8 mouse cellular contexts compared by ENCODE assay signal in the genomic region with DNA sequence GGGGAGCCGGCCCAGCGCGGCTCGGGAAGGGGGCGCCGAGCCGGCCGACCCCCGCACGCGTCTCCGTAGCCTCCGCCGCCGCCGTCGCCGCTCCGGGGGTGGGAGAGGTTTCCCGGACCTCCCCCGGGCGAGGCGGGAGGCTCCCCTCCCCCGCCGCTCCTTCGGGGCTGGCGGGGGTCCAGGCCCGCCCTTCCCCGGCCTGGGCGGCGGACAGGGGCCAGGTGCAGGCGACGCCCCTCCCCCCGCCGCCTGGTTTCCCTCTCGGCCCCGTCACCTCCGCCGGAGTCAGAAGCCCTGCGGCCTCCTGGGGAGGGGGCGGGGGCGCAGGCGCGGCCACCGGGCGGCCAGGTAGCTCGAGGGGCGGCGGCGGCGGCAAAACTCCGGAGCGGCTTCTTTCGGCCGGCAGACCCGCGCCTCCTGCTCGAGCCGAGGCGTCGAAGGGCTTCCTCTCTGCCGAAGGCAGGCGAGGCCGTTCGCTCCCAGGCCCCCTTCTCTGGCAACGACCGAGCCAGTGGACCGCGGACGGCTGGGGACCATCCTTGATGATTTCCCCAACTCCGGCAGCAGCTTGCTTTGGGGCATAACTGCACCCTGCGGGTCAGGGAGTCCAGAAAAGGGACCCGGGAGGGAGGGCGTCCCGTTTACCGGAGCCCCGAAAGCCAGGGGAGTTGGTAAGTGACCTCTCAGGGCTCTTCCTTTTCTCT. TPM values are rescaled to one million over a fixed set of nuclear protein-coding genes. Genes with fewer than 3 reads are reported as not detected.
A peak's percentile ranks its signal among the peaks of the same experiment; 100 is the strongest.
DNase-seq lines count a peak whose midpoint lies in the region; ATAC-seq and TF ChIP-seq lines count a peak whose summit lies in the region.

No protein-coding gene starts in this region.

- no peak for TF ChIP-seq CTCF in thymus, adult 2 months (IDR thresholded peaks at IDR 0.05; ENCODE audit: borderline replicate concordance, control insufficient read depth, extremely low read depth, insufficient read depth, low read length, poor library complexity)

- 0 out of 2 replicates have a peak, but pooled peaks cover 4% of the 10 kb centered on the region for H3K27me3 ChIP-seq in thymus, adult 2 months (ENCODE audit: control insufficient read depth, insufficient read depth, low read length)
- H3K27me3 ChIP-seq in forebrain, embryonic 13.5 days, result peaks cover 57% of the 10 kb centered on the region
- H3K27me3 ChIP-seq in lung, embryonic 16.5 days (ENCODE audit: control insufficient read depth, insufficient read depth, low read depth, low read length), result no peaks in the 10 kb centered on the region

- WGBS in thymus, adult 2 months, result 9% methylated on average over 76 of the region's 77 CpGs
- under 1% methylated on average over 36 of the region's 77 CpGs for WGBS in forebrain, embryonic 13.5 days
- WGBS in lung, embryonic 16.5 days, result under 1% methylated on average over 51 of the region's 77 CpGs

- H3K4me2 ChIP-seq in forebrain, embryonic 13.5 days, result peak overlapping the region; percentile 100
- peak overlapping the region; percentile 100 for H3K4me2 ChIP-seq in lung, embryonic 16.5 days (ENCODE audit: low read depth, low read length)

- H3K4me3 ChIP-seq in thymus, adult 2 months (ENCODE audit: control insufficient read depth, insufficient read depth, low read length), result peak overlapping the region; percentile 33
- H3K4me3 ChIP-seq in forebrain, embryonic 13.5 days, result peak overlapping the region; percentile 52
- H3K4me3 ChIP-seq in lung, embryonic 16.5 days (ENCODE audit: low read length), result peak overlapping the region; percentile 66

- H3K27ac ChIP-seq in thymus, adult 2 months (ENCODE audit: control insufficient read depth, insufficient read depth, low read length), result no peak overlapping the region
- peak overlapping the region; percentile 40; the same call in 1 of the 2 replicates for H3K27ac ChIP-seq in forebrain, embryonic 13.5 days
- H3K27ac ChIP-seq in lung, embryonic 16.5 days (ENCODE audit: low read length), result peak overlapping the region; percentile 96

- no peaks in the 10 kb centered on the region; the same call in 1 of the 2 replicates for H3K36me3 ChIP-seq in thymus, adult 2 months (ENCODE audit: control insufficient read depth, insufficient read depth, low read length)
- H3K36me3 ChIP-seq in forebrain, embryonic 13.5 days (ENCODE audit: poor library complexity, severe bottlenecking), result 0 out of 2 replicates have a peak, but pooled peaks cover 3% of the 10 kb centered on the region
- no peaks in the 10 kb centered on the region for H3K36me3 ChIP-seq in lung, embryonic 16.5 days (ENCODE audit: control insufficient read depth, insufficient read depth, low read length)

- DNase-seq in thymus, adult 2 months, result peak; percentile 22
- no peak for DNase-seq in thymus, adult 18-20 months
- peak; percentile 47 for DNase-seq in induced T-regulatory cell, adult 2 months (ENCODE audit: low read depth)
- peak; percentile 73 for DNase-seq in testis, postnatal 14 days (ENCODE audit: low spot score)
- DNase-seq in layer of hippocampus, adult 8-10 months (ENCODE audit: low spot score in 2 of 2), result no peak

- TF ChIP-seq POLR2A in thymus, adult 2 months (IDR thresholded peaks at IDR 0.05; ENCODE audit: control insufficient read depth, extremely low read depth, insufficient read depth, low read length, poor library complexity), result no peak

- H3K9ac ChIP-seq in forebrain, embryonic 13.5 days, result peak overlapping the region; percentile 80
- H3K9ac ChIP-seq in lung, embryonic 16.5 days (ENCODE audit: low read length), result peak overlapping the region; percentile 82

- no peak; the same call in 1 of the 2 replicates for ATAC-seq in forebrain, embryonic 13.5 days
- ATAC-seq in lung, embryonic 16.5 days (ENCODE audit: low read depth), result peak; percentile 36
- ATAC-seq in frontal cortex, adult (ENCODE audit: low TSS enrichment), result no peak

- H3K9me3 ChIP-seq in forebrain, embryonic 13.5 days (replicated peaks), result no peaks in the 10 kb centered on the region
- H3K9me3 ChIP-seq in lung, embryonic 16.5 days (ENCODE audit: control insufficient read depth, low read length), result no peaks in the 10 kb centered on the region

- H3K4me1 ChIP-seq in thymus, adult 2 months (replicated peaks; ENCODE audit: control insufficient read depth, insufficient read depth, low read length), result peaks cover 22% of the 10 kb centered on the region
- H3K4me1 ChIP-seq in forebrain, embryonic 13.5 days, result peaks cover 70% of the 10 kb centered on the region
- H3K4me1 ChIP-seq in lung, embryonic 16.5 days (replicated peaks; ENCODE audit: control insufficient read depth, insufficient read depth, low read length), result peaks cover 62% of the 10 kb centered on the region

RNA-seq across cellular contexts. Expression of a gene that starts 28.2 kb away (rescaled TPM):
- polyA plus RNA-seq in thymus, adult 2 months (2012; rRNA removed), result 59.8 and 78.9 TPM in 2 replicates
- polyA plus RNA-seq in forebrain, embryonic 13.5 days (2015; fragmentation: Nextera tagmentation; extraction: Ambion mirVana), result 7.3 and 8.1 TPM in 2 replicates
- 8.0 and 8.2 TPM in 2 replicates for polyA plus RNA-seq in lung, embryonic 16.5 days (2015; fragmentation: Nextera tagmentation; extraction: Ambion mirVana)
- 100 to 1,000 TPM in 3 of 4 experiments, 10 to 100 TPM in 1; 99.1 to 116 (median 106) TPM for total RNA-seq in layer of hippocampus, adult 8-10 months (2022)

Comparison
In these comparisons a context has a peak if more than half of its experiments do, and no peak if none do; other contexts are left out.
1. DNase-seq: peak in thymus, adult 2 months (single experiment), induced T-regulatory cell, adult 2 months (single experiment) and testis, postnatal 14 days (single experiment); none in thymus, adult 18-20 months (0 of 2) and layer of hippocampus, adult 8-10 months (0 of 2).
2. Peak in every context shown above with its lines, with median percentiles within 50 percentile points of each other: H3K4me3 ChIP-seq.